Mouse (Mus musculus) hindbrain, embryonic 12.5 days (tissue): ENCODE results near the gene Igsf23. TPM values are rescaled to one million over a fixed set of nuclear protein-coding genes. Genes with fewer than 3 reads are reported as not detected.
A peak's percentile ranks its signal among the peaks of the same experiment; 100 is the strongest.
"Not testable (repeated sequence)": the region's sequence is repeated elsewhere in the genome, so short reads cannot be mapped to it uniquely, and the experiment has no call there.

Experiments
- ATAC-seq: fragments of 200-750 bp; cut with Nextera tagmentation; 2 replicates; pipeline ENCODE4 v1.8.0; 2017; ENCODE audit warnings: moderate TSS enrichment; ENCODE audit not compliant: low FRiP score
- H3K27ac ChIP-seq: fragments of 300-500 bp; sonication (generic); 2 replicates; pipeline ENCODE4 v1.5.1; 2016; ENCODE audit warnings: mild to moderate bottlenecking
- H3K27me3 ChIP-seq: fragments of 300-500 bp; sonication (generic); 2 replicates; pipeline ENCODE4 v1.6.1; 2016; ENCODE audit warnings: mild to moderate bottlenecking
- H3K36me3 ChIP-seq: fragments of 300-500 bp; sonication (generic); 2 replicates; pipeline ENCODE4 v1.6.1; 2016; ENCODE audit warnings: mild to moderate bottlenecking
- H3K4me1 ChIP-seq: fragments of 300-500 bp; sonication (generic); 2 replicates; pipeline ENCODE4 v1.6.1; 2016
- H3K4me2 ChIP-seq: fragments of 300-500 bp; sonication (generic); replicated peaks from 2 replicates; pipeline ENCODE4 v1.6.1; 2016; ENCODE audit warnings: mild to moderate bottlenecking
- H3K4me3 ChIP-seq: fragments of 300-500 bp; sonication (generic); 2 replicates; pipeline ENCODE4 v1.5.1; 2016; ENCODE audit warnings: mild to moderate bottlenecking
- H3K9ac ChIP-seq: fragments of 300-500 bp; sonication (generic); 2 replicates; pipeline ENCODE4 v1.6.1; 2016; ENCODE audit warnings: mild to moderate bottlenecking, moderate library complexity
- H3K9me3 ChIP-seq: fragments of 300-500 bp; sonication (generic); replicated peaks from 2 replicates; pipeline ENCODE4 v1.6.1; 2016; ENCODE audit warnings: mild to moderate bottlenecking
- WGBS: fragments of 180-500 bp; shearing (Covaris S2); methylation state at CpG from one replicate; pipeline ENCODE4 v1.1.7; 2016; 5-methylcytosine and 5-hydroxymethylcytosine counted together
- polyA plus RNA-seq: library from polyadenylated mRNA; unstranded; fragments of >200 nt; fragmentation: Nextera tagmentation; extraction: Ambion mirVana; gene quantifications from 2 replicates; pipeline ENCODE4 v1.2.1, GENCODE M21; 2016

Gene Igsf23
- polyA plus RNA-seq, 1 experiment from 2014 or later = 0.32 TPM

- peak; percentile 43; the same call in 1 of the 2 replicates for ATAC-seq
- peaks cover 3% of the 10 kb centered on the region; the same call in 1 of the 2 replicates for H3K27me3 ChIP-seq
- H3K9ac ChIP-seq = no peak overlapping the region
- H3K4me3 ChIP-seq = no peak overlapping the region
- WGBS = 27% methylated on average over 21 of the region's 21 CpGs
- no peaks in the 10 kb centered on the region for H3K4me1 ChIP-seq
- no peaks in the 10 kb centered on the region for H3K9me3 ChIP-seq
- peak overlapping the region; percentile 38 for H3K4me2 ChIP-seq
- H3K27ac ChIP-seq = no peak overlapping the region
- no peaks in the 10 kb centered on the region for H3K36me3 ChIP-seq
These were observed 17.4 kb downstream of the Igsf23 start for GRCm38 (mm10) chr7:19932877-19933809.

GRCm38 (mm10) chr7:19932133-19932876 is 18.3 kb downstream of the Igsf23 start:
- no peak overlapping the region for H3K4me3 ChIP-seq
- no peak overlapping the region for H3K27ac ChIP-seq
- no peaks in the 10 kb centered on the region for H3K9me3 ChIP-seq
- 0 out of 2 replicates have a peak overlapping the region, but pooled peaks have one; percentile 38 for H3K4me2 ChIP-seq
- whole genome bisulfite sequencing = 24% methylated on average over 13 of the region's 13 CpGs
- peaks cover 3% of the 10 kb centered on the region; the same call in 1 of the 2 replicates for H3K27me3 ChIP-seq
- no peak overlapping the region for H3K9ac ChIP-seq
- no peak for ATAC-seq
- H3K36me3 ChIP-seq = no peaks in the 10 kb centered on the region
- no peaks in the 10 kb centered on the region for H3K4me1 ChIP-seq

GRCm38 (mm10) chr7:19930481-19930880 is 20.1 kb downstream of the Igsf23 start:
- H3K27ac ChIP-seq, ATAC-seq, H3K36me3 ChIP-seq, H3K4me3 ChIP-seq, H3K4me2 ChIP-seq, H3K9me3 ChIP-seq, H3K9ac ChIP-seq, H3K27me3 ChIP-seq, H3K4me1 ChIP-seq: not testable (repeated sequence)
- WGBS = 73% methylated on average over 6 of the region's 6 CpGs

- H3K36me3 ChIP-seq = no peaks in the 10 kb centered on the region
- no peak for ATAC-seq
- no peak overlapping the region for H3K27ac ChIP-seq
These were observed 22.1 kb downstream of the Igsf23 start for GRCm38 (mm10) chr7:19928486-19928885.

GRCm38 (mm10) chr7:19926849-19927480 is 23.6 kb downstream of the Igsf23 start:
- Histone ChIP-seq H3K4me1 (peaks cover 3% of the 10 kb centered on the region; the same call in 1 of the 2 replicates), H3K4me3 (no peak overlapping the region), H3K27ac (no peak overlapping the region), H3K27me3 (no peaks in the 10 kb centered on the region), H3K36me3 (no peaks in the 10 kb centered on the region), H3K9ac (no peak overlapping the region), H3K4me2 (no peak overlapping the region), H3K9me3 (no peaks in the 10 kb centered on the region)
- ATAC-seq = no peak
- WGBS = 81% methylated on average over 2 of the region's 2 CpGs

More at GRCm38 (mm10) chr7:19928486-19928885, 22.1 kb downstream of the Igsf23 start:
- H3K9me3 ChIP-seq = no peaks in the 10 kb centered on the region
- peaks cover 3% of the 10 kb centered on the region; the same call in 1 of the 2 replicates for H3K4me1 ChIP-seq
- H3K9ac ChIP-seq = no peak overlapping the region
- no peak overlapping the region for H3K4me2 ChIP-seq
- no peak overlapping the region for H3K4me3 ChIP-seq
- 58% methylated on average over 5 of the region's 5 CpGs for WGBS
- peaks cover 3% of the 10 kb centered on the region; the same call in 1 of the 2 replicates for H3K27me3 ChIP-seq

- Histone ChIP-seq H3K36me3 (no peaks in the 10 kb centered on the region), H3K4me3 (no peak overlapping the region), H3K4me2 (no peak overlapping the region), H3K4me1 (peaks cover 3% of the 10 kb centered on the region; the same call in 1 of the 2 replicates), H3K27ac (no peak overlapping the region), H3K27me3 (no peaks in the 10 kb centered on the region), H3K9ac (no peak overlapping the region), H3K9me3 (no peaks in the 10 kb centered on the region)
- WGBS = 67% methylated on average over 1 of the region's 1 CpGs
- no peak for ATAC-seq
These were observed 25.2 kb downstream of the Igsf23 start for GRCm38 (mm10) chr7:19925376-19925775.

DNA sequence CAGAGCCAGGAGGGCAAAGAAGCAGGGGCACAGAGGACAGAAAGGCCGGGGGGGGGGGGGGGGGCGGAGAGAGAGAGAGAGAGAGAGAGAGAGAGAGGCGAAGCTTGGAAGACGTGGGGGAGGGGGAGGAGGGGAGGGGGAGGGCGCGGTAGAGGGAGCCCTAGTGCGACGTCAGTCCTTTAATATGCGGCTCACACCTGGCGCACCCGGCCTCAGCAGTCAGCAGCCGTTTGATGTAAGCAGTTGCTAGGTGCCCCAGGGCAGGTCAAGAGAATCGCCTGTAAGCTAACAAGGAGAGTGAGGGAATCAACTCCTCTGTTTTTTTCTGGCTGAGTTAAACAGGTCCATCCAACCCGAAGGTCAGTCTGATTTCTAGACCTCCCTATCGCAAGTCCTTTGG is 26.8 kb downstream of the Igsf23 start:
- H3K27ac ChIP-seq = no peak overlapping the region
- no peaks in the 10 kb centered on the region for H3K36me3 ChIP-seq
- peaks cover 8% of the 10 kb centered on the region; the same call in 1 of the 2 replicates for H3K4me1 ChIP-seq
- no peak overlapping the region for H3K4me3 ChIP-seq
- H3K9ac ChIP-seq = peak overlapping the region; percentile 23; the same call in 1 of the 2 replicates
- H3K4me2 ChIP-seq = no peak overlapping the region
- no peaks in the 10 kb centered on the region for H3K27me3 ChIP-seq
- H3K9me3 ChIP-seq = no peaks in the 10 kb centered on the region
- no peak for ATAC-seq
- WGBS = 11% methylated on average over 13 of the region's 15 CpGs

DNA sequence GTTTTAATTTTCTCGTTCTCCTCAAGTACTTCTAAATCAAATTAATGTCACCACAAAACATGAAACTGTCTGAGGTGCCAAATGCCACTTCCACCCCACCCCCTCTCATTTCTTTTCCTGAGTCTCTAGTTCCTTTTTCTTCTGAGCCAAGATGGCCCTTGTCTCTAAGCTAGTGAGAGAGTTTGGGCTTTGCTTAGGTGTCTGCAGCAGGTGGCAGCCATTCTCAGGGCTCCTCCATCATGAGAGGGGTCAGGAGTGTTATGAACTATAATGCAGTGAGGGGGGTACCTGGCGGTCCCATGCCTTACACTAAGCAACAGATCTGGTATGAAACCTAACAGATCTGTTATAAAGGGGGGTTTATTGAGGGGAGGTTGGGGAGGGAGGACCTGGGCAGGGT is 27.2 kb downstream of the Igsf23 start:
- Histone ChIP-seq H3K36me3 (no peaks in the 10 kb centered on the region), H3K4me1 (peaks cover 8% of the 10 kb centered on the region; the same call in 1 of the 2 replicates), H3K9me3 (no peaks in the 10 kb centered on the region), H3K27me3 (no peaks in the 10 kb centered on the region), H3K4me2 (no peak overlapping the region), H3K4me3 (no peak overlapping the region), H3K9ac (no peak overlapping the region), H3K27ac (no peak overlapping the region)
- 44% methylated on average over 2 of the region's 2 CpGs for WGBS
- no peak for ATAC-seq

DNA sequence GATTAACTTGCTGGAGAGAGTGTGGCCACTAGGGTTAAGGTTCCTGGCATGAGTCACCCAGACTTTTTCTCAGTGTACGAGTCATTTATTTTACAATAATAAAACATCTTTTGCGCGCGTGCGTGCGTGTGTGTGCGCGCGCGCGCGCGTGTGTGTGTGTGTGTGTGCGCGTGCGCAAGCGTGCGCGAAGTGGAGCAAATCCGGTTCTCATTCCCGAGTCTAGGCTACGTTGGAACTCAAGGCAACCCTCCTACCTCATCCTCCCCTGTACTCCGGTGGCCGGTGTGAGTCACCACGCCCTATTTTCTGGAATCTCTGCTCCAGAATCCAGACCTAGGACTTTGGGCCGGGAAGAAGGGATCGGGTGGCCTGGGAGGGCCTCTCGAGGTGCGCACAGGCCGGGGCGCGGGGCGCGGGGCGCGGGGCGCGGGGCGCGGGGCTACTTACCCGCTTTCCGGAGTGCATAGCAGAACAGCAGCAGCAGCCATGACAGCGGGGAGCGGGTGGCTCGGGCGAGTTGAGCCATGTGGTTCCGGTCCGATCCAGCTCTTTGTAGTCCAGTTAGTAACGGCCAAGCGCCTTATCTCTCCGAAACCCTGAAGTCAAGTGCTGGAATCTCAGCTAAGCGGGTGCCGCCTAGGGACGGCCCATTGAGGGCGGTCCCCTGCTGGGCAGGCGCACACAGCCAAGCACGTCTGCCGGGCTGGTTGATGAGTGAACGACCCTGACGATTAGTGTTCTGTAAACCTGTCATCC is 29.9 kb downstream of the Igsf23 start, which contains the start of gene Pvr:
TSS of gene Pvr (minus strand) at position 655 of the 756 bp plus-strand sequence.
- Histone ChIP-seq H3K36me3 (peaks cover 4% of the 10 kb centered on the region; the same call in 1 of the 2 replicates), H3K9ac (peak within 1 kb of the TSS; percentile 83), H3K4me2 (peak within 1 kb of the TSS; percentile 81), H3K4me3 (peak within 1 kb of the TSS; percentile 67), H3K9me3 (no peaks in the 10 kb centered on the region), H3K27ac (peak within 1 kb of the TSS; percentile 40; the same call in 1 of the 2 replicates), H3K4me1 (peaks cover 8% of the 10 kb centered on the region; the same call in 1 of the 2 replicates), H3K27me3 (no peaks in the 10 kb centered on the region)
- ATAC-seq = peak; percentile 85
- WGBS = under 1% methylated on average over 60 of the region's 60 CpGs

- ATAC-seq = peak; percentile 47
- Histone ChIP-seq H3K4me2 (peak overlapping the region; percentile 81), H3K27me3 (no peaks in the 10 kb centered on the region), H3K9ac (0 out of 2 replicates have a peak overlapping the region, but pooled peaks have one; percentile 83), H3K36me3 (peaks cover 4% of the 10 kb centered on the region; the same call in 1 of the 2 replicates), H3K9me3 (no peaks in the 10 kb centered on the region), H3K4me1 (peaks cover 8% of the 10 kb centered on the region; the same call in 1 of the 2 replicates), H3K27ac (no peak overlapping the region), H3K4me3 (peak overlapping the region; percentile 67)
- 35% methylated on average over 4 of the region's 4 CpGs for WGBS
These were observed 30.4 kb downstream of the Igsf23 start for GRCm38 (mm10) chr7:19920166-19920505.

- Histone ChIP-seq H3K9ac (no peak overlapping the region), H3K4me1 (no peaks in the 10 kb centered on the region), H3K27ac (no peak overlapping the region), H3K9me3 (no peaks in the 10 kb centered on the region), H3K36me3 (peaks cover 4% of the 10 kb centered on the region; the same call in 1 of the 2 replicates), H3K4me2 (no peak overlapping the region), H3K27me3 (no peaks in the 10 kb centered on the region), H3K4me3 (no peak overlapping the region)
- WGBS = 92% methylated on average over 7 of the region's 7 CpGs
- ATAC-seq = no peak
These were observed 36.0 kb downstream of the Igsf23 start for GRCm38 (mm10) chr7:19914558-19914957.
